Mouse (Mus musculus) megakaryocyte, embryonic 14.5 days (primary cell): ENCODE results near the gene Ak5.

Experiments used
- FLI1 ChIP-seq: IDR thresholded peaks from 2 replicates; pipeline ENCODE4 v1.6.1; 2012; ENCODE audit warnings: low read length, inconsistent platforms, mixed read lengths
- GATA1 ChIP-seq: IDR thresholded peaks from 3 replicates; pipeline ENCODE4 v1.6.1; 2012; ENCODE audit warnings: mixed read lengths, low read length, inconsistent platforms, borderline replicate concordance

DNA sequence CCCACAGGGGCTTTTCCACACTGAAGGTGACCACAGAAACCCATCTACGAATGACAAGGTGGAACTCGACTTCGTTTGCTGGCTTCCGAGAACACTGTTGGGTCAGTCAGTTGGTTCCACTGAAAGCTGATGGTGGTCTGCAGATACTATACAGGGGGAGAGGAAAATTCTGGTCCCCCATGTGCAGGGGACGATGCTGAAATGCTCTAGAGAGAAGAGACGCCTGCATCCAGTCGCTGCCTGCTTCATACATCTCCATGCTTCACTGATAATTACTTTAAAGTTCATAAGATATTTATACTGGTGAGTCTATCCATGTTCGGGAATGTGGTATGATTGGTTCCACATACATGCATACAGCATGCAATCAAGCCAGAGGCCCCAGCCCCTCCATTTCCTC is 186.0 kb downstream of the Ak5 start:
- TF ChIP-seq GATA1 = no peak
- TF ChIP-seq FLI1 = no peak
